Mouse (Mus musculus) heart, embryonic 11.5 days (tissue): ENCODE results near the gene 6030452D12Rik. TPM values are rescaled to one million over a fixed set of nuclear protein-coding genes. Genes with fewer than 3 reads are reported as not detected.

ENCODE experiments used
- polyA plus RNA-seq: library from polyadenylated mRNA; unstranded; fragments of >200 nt; fragmentation: Nextera tagmentation; extraction: Ambion mirVana; gene quantifications from 2 replicates; pipeline ENCODE4 v1.2.1, GENCODE M21; 2014

Gene 6030452D12Rik
- polyA plus RNA-seq, 1 experiment from 2014 or later: not detected

Other genes starting within 250 kb of the 6030452D12Rik start
- 2.0 and 2.3 TPM in 2 replicates for gene Smpd3, start 162.5 kb upstream of the 6030452D12Rik start, polyA plus RNA-seq
- gene Zfp90, start 85.2 kb upstream of the 6030452D12Rik start, polyA plus RNA-seq: 13.2 and 16.8 TPM in 2 replicates
- 17.8 and 22.5 TPM in 2 replicates for gene Cdh3, start 10.4 kb downstream of the 6030452D12Rik start, polyA plus RNA-seq
- gene Gm10073, start 72.9 kb downstream of the 6030452D12Rik start, polyA plus RNA-seq: 6.9 and 7.6 TPM in 2 replicates
- gene Cdh1, start 102.8 kb downstream of the 6030452D12Rik start, polyA plus RNA-seq: 1.4 and 1.7 TPM in 2 replicates
- 5.1 and 5.9 TPM in 2 replicates for gene Tango6, start 182.5 kb downstream of the 6030452D12Rik start, polyA plus RNA-seq